Mouse (Mus musculus) cerebellum, adult 9-10 months (tissue): ENCODE data around the gene Scn2a.

ENCODE experiments used
- DNase-seq: peaks from one replicate; pipeline ENCODE4 v3.0.0; 2022

Gene Scn2a

GRCm38 (mm10) chr2:65620556-65621166 is at the start of gene Scn2a:
Scn2a (plus strand) TSS chr2:65620771.
- DNase-seq, result peak; percentile 88

DNA sequence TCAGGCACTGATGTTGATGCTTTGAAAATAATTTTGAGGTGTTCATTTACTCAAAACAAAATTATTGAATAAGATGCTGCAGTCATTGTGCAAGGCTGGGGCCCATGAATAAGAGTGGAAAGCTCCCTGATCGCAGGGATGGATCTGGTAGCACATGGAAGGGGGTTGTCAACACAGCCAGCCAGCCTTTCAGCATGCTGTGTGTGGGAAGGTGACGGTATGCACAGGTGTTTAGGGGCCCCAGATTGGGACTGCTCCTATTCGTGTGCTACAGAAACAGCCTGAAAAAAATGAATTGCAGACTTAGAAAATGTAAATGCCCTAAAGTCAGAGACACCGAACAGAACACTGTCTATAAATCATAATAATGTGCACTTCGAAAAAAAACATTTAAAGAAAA is 32.9 kb upstream of the Scn2a start:
- DNase-seq, result no peak

GRCm38 (mm10) chr2:65607813-65608212 is 12.8 kb upstream of the Scn2a start:
- DNase-seq, result no peak

DNA sequence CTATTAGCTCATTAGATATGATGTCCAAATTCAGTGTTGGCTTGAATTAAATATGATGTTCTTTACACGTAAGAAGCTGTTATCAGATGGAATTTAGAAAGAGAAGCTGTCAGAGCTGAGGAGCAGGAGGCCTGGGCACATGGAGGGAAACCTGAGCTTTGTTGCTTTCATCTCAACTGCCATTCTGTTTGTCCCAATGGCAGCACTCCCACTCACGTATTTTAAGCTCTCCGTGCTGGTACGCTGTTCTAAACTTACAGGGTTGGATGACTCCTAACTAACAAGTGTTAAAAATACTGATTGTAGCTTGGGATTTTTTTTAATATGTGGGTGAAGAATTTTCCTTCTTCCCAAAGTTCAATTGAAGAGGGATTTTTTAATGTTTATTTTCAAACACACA is 8.7 kb upstream of the Scn2a start:
- DNase-seq, result no peak

DNA sequence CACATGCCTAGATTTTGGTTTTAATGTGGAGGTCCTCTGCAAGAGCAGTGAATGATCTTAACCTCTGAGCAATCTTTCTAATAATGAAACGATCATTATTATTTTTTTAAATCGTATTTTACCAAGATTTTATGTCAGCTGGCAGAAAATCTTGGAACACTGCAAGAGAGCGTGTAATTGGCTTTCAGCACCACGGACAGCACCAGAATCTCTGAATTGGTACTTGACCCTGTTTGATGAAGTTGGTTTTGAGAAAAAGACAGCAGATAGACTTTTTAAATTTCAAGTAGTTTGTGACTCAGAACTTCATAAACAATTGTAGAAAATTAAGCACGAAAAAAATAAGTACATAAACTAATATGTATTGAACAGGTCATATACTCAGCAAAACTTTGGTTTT is 790 bp upstream of the Scn2a start:
- peak; percentile 16 for DNase-seq

GRCm38 (mm10) chr2:65621254-65621653 is 683 bp downstream of the Scn2a start:
- peak; percentile 71 for DNase-seq

DNA sequence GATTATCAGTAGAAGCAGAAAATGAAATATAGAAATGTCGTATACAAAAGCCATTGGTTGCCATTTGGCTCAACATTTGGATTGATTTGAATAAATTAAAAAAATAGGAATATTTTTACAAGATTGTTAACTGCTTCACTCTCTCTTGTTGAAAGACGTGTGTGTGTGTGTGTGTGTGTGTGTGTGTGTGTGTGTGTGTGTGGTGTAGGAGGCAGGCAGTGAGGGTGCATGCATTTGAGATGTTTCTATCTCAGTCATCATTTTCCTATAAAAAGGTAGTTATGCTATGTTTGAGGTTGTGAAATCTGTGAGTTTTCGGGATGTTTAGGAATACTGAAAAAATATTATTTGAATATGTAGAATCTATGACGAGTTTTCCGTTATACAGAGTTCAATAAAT is 1.3 kb downstream of the Scn2a start:
- no peak for DNase-seq

GRCm38 (mm10) chr2:65652636-65653035 is 32.1 kb downstream of the Scn2a start:
- DNase-seq, result no peak

- DNase-seq, result no peak
Measured at GRCm38 (mm10) chr2:65657031-65657430, 36.5 kb downstream of the Scn2a start.

GRCm38 (mm10) chr2:65658430-65658829 is 37.9 kb downstream of the Scn2a start:
- peak; percentile 99 for DNase-seq

- DNase-seq, result no peak
Measured at GRCm38 (mm10) chr2:65663892-65664291, 43.3 kb downstream of the Scn2a start.

- no peak for DNase-seq
Measured at GRCm38 (mm10) chr2:65664481-65664880, 43.9 kb downstream of the Scn2a start.

- DNase-seq, result no peak
Measured at GRCm38 (mm10) chr2:65665180-65665579, 44.6 kb downstream of the Scn2a start.

- peak; percentile 67 for DNase-seq
Measured at GRCm38 (mm10) chr2:65667590-65668436, 47.2 kb downstream of the Scn2a start.

GRCm38 (mm10) chr2:65668437-65669135 is 48.0 kb downstream of the Scn2a start:
- peak; percentile 93 for DNase-seq

DNA sequence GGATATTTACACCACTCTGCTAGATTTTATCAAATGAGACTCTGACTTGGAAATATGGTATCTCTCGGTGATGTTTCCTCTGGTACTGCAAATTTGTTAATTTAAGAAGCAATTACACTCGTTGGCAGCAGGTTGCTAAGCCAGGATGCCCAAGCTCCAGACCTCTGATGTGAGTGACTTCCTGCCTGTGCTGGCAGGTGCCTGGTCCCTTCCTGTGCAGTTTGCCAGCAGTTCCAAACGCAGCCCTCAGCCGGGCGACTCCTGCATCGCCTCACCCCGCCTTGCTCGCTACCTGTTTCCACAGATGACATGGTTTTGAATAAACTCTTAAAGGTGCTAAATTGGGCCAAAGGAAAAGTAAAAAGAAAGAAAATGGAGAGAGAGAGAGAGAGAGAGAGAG is 49.0 kb downstream of the Scn2a start:
- peak; percentile 92 for DNase-seq

DNA sequence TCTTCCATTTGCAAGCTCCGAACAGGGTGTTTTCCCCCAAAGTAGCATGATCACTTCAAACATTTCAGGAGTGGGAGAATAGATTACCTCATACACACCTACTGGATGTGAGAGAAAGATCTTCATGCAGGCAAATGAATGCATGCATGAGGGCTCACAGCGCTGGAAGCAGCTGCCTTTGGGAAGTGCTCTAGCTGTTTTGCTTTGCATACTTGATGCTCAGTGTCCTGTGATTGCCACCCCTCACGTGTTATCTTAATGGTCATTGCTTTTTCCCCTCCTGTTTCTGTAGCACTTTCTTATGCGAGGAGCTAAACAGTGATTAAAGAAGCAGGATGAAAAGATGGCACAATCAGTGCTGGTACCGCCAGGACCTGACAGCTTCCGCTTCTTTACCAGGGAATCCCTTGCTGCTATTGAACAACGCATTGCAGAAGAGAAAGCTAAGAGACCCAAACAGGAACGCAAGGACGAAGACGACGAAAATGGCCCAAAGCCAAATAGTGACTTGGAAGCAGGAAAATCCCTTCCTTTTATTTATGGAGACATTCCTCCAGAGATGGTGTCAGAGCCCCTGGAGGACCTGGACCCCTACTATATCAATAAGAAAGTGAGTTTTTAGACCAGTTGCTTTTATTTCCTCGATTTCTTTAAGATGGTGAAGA is 49.7 kb downstream of the Scn2a start:
- DNase-seq, result peak; percentile 65

DNA sequence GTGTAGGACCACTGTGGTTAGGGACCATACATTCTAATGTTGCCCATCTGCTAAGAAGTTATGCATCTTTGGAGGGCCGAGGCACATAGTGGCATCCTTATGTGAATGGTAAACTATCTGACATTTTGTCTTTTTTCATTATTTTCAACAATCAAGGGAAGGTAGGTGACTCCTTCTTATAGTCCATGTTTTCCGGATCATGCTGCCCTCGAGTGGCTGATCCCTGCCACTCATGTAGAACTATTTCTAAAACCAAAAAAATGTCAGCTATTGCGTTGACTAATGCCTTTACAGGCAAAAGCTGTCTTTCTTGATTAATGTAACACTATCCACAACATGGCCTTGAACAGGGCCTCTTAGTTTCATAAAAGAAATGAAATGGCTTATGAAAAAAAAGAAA is 59.0 kb downstream of the Scn2a start:
- no peak for DNase-seq

- peak; percentile 78 for DNase-seq
Measured at GRCm38 (mm10) chr2:65685151-65685550, 64.6 kb downstream of the Scn2a start.

DNA sequence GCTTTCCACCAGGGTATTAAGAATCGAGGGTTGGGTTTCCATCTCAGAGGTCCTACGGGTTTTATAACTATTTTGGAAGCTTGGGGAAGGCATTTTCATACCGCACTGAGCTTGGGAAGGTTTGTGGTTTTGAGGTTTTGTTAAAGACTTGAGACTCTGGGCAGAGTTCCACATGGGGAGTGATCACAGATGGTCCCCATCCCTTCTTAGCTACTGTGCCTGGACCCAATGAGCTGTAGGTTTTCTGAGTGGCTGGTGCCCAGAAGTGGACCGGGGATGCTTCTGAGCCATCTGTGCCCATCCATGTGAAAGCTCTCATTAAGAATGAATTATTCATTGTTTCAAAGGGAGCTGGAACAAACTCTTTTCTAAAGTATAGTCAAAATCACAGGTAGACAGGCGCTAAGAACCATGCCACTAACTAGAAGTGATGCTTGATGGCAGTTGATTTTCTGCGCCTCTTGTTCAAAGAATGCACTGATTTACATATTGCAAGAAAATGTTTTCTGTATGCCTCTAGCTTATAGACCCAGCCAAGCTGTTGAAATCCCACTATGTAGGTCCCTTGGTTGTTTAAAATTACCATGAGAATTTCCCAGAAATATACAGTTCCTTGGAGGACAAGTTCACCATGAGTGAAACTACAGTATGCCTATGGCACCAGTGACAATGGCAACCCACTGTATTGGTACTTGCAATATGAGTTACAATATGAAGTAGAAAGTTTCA is 70.0 kb downstream of the Scn2a start:
- peak; percentile 98 for DNase-seq

DNA sequence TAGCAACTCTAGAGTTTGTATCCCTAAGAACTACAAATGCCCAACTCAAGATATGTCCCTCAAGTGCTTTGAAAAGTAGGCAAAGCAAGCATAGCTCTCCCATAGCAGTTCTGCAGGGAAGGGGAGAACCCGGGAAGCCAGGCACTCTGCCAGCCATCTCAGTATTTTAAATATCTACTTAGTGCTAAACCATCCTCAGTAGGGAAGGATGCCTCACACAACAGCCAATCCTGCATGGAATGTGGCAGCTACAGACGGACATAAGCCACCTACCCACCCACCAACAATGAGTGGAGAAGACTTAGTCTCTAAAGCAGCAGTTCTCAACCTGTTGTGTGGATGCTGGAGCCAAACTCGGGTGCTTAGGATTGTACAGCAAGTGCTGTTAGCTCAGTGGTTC is 73.9 kb downstream of the Scn2a start:
- peak; percentile 53 for DNase-seq

DNA sequence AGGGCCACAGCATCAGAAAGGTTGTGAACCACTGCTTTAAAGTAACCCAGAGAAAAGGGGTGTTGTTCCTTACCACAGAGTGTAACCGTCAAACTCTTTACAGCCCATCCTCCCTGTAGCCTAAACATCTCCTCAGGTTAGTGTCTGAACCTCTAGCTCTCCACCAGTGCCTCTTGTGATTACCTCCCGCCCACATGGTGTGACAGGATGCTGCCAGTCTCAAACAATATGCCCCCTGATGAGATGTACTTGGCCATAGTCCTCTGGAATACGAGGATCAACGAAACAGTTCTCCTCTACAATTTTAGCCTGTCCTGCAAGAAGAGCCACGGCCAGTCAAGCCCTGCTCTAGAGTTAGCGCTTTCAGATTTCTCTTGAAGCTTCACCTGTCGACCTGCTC is 74.5 kb downstream of the Scn2a start:
- DNase-seq, result peak; percentile 86

DNA sequence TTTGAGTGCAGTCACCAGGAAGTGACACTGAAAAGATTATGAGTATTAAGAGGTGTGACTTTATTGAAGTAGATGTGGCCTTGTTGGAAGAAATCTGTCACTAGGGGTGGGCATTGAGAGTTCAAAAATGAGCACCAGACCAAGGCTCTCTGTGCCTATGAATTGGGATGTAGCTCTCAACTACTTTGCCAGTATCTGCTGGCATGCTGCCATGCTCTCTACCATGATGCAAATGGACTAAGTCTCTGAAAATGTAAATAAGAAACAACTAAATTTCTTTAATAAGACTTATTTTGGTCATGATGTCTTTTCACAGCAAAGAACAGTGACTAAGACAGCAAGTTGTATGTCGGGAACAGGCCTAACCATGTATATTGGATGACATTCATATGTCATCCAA is 79.7 kb downstream of the Scn2a start:
- DNase-seq, result peak; percentile 59
